Mouse (Mus musculus): ENCODE results near the gene Dusp28. TPM values are rescaled to one million over a fixed set of nuclear protein-coding genes. Genes with fewer than 3 reads are reported as not detected.
"Not testable (repeated sequence)": the region's sequence is repeated elsewhere in the genome, so short reads cannot be mapped to it uniquely, and the experiment has no call there.

Dusp28 gene
- polyA plus RNA-seq, 1 experiment from 2014 or later: 14.0 TPM

DNA sequence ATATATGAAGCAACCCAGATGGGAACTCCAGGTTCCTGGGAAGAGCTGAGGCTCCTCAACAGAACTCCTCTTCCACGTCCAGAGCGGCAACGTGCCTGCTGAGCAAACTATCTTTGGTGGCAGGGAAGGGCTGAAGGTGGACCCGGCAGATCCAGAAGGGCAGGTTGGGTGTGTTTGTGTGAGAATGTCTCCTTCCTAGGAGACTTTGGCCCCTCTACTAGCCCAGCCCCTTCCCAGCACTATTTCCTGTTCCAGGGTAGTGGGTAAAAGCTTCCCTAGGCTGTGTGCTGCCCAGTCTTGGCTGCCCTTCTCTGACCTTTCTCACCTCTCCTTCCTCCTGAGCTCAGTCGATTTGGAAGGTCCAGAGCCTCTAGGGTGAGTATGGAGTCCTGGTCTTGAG lies 43.8 kb downstream of the Dusp28 start, which contains the start of gene Gpr35:
TSS of gene Gpr35 (plus strand) at position 259 of the 400 bp plus-strand sequence.
- ATAC-seq (ENCODE audit: low read depth): no peak
- Histone ChIP-seq H3K27ac (replicated peaks) (no peak within 1 kb of the TSS), H3K4me1 (replicated peaks) (no peaks in the 10 kb centered on the region), H3K4me3 (no peak within 1 kb of the TSS), H3K36me3 (peaks cover 41% of the 10 kb centered on the region), H3K9me3 (no peaks in the 10 kb centered on the region), H3K4me2 (no peak within 1 kb of the TSS), H3K9ac (no peak within 1 kb of the TSS), H3K27me3 (no peaks in the 10 kb centered on the region)
- WGBS: 83% methylated on average over 5 of the region's 5 CpGs

DNA sequence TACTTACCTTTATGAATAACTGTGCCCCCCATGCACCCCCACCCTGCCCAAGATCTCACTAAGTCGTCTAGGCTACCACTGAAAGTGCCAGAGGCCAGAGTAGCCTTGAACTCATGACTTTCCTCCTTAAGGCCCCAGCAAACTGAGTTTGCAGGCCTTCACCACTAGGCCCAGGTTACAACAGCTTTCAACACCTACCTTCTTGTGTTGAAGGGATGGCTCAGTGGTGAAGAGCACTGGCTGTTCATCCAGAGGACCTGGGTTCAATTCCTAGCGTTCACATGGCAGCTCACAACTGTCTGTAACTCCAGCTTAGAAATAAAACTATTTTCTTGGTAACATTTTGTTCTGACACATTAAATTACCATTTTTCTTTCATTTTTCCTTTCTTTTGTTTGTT lies 46.9 kb downstream of the Dusp28 start:
- 0 out of 2 replicates have a peak, but pooled peaks cover 3% of the 10 kb centered on the region for H3K4me1 ChIP-seq (replicated peaks)
- H3K9me3 ChIP-seq: no peaks in the 10 kb centered on the region
- no peak overlapping the region for H3K9ac ChIP-seq
- H3K27ac ChIP-seq (replicated peaks): no peak overlapping the region
- no peak overlapping the region for H3K4me2 ChIP-seq
- no peak overlapping the region for H3K4me3 ChIP-seq
- no peaks in the 10 kb centered on the region for H3K27me3 ChIP-seq
- H3K36me3 ChIP-seq: peaks cover 11% of the 10 kb centered on the region; the same call in 1 of the 2 replicates
- WGBS: 70% methylated on average over 2 of the region's 2 CpGs
- ATAC-seq (ENCODE audit: low read depth): no peak

DNA sequence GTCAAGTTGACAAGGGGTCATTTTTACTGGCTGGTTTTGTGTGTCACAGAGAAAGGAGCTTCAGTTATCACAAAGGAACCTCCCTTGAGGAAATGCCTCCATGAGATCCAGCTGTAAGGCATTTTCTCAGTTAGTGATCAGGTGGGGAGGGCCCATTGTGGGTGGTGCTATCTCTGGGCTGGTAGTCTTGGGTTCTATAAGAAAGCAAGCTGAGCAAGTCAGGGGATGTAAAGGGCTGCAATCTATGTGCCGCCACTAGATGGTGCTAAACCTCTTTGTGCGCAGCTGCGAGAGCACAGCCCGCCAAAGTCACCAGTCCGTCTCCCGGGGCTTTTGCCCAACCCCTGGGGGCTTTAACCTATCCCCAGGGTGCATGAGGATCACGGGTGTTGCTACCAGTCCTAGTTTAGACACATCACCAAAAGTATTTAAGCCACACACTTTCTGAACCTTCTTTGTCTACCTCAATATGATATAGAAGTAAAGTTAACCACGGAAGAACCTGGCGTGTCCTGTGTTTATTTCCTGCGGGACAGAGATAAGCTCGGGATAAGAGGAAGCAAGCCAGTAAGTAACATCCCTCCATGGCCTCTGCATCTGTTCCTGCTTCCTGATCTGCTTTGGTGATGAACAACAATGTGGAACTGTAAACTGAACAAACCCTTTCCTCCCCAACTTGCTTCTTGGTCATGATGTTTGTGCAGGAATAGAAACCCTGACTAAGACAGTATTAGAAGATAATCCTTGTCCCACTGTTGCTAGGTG lies 50.0 kb downstream of the Dusp28 start:
- not testable (repeated sequence) for ATAC-seq (ENCODE audit: low read depth); H3K27me3 ChIP-seq; H3K27ac ChIP-seq (replicated peaks); H3K9ac ChIP-seq; H3K36me3 ChIP-seq; H3K4me1 ChIP-seq (replicated peaks); H3K9me3 ChIP-seq; H3K4me3 ChIP-seq
- H3K4me2 ChIP-seq: peak overlapping the region; percentile 42
- 13% methylated on average over 11 of the region's 11 CpGs for WGBS

Other genes with a start within 250 kb of the Dusp28 start
- gene Gpc1, start 75.3 kb upstream of the Dusp28 start, polyA plus RNA-seq (2015; fragmentation: Nextera tagmentation; extraction: Ambion mirVana): 59.4 and 64.3 TPM in 2 replicates
- 0.70 and 0.74 TPM in 2 replicates for gene Ankmy1, start 4.1 kb upstream of the Dusp28 start, polyA plus RNA-seq (2015; fragmentation: Nextera tagmentation; extraction: Ambion mirVana)
- 30.2 and 38.4 TPM in 2 replicates for gene Rnpepl1, start 3.8 kb downstream of the Dusp28 start, polyA plus RNA-seq (2015; fragmentation: Nextera tagmentation; extraction: Ambion mirVana)
- 55.3 and 55.7 TPM in 2 replicates for gene Capn10, start 27.4 kb downstream of the Dusp28 start, polyA plus RNA-seq (2015; fragmentation: Nextera tagmentation; extraction: Ambion mirVana)
- gene Gpr35, start 43.9 kb downstream of the Dusp28 start, polyA plus RNA-seq (2015; fragmentation: Nextera tagmentation; extraction: Ambion mirVana): 0.23 and 0.60 TPM in 2 replicates
- not detected in 2 replicates for gene Aqp12, start 99.4 kb downstream of the Dusp28 start, polyA plus RNA-seq (2015; fragmentation: Nextera tagmentation; extraction: Ambion mirVana)
- 302 and 303 TPM in 2 replicates for gene Kif1a, start 195.0 kb downstream of the Dusp28 start, polyA plus RNA-seq (2015; fragmentation: Nextera tagmentation; extraction: Ambion mirVana)
- not detected in 2 replicates for gene Agxt, start 228.3 kb downstream of the Dusp28 start, polyA plus RNA-seq (2015; fragmentation: Nextera tagmentation; extraction: Ambion mirVana)

Data from neural tube, embryonic 13.5 days (tissue).